Mouse (Mus musculus) C2C12 (cell line): ENCODE results near the gene Ncbp3.

Source experiments
- CEBPB ChIP-seq: IDR thresholded peaks from one replicate; pipeline ENCODE4 v1.6.1; 2011; ENCODE audit warnings: low read depth, mild to moderate bottlenecking, control low read depth, moderate library complexity
- CTCF ChIP-seq: IDR thresholded peaks from one replicate; pipeline ENCODE4 v1.5.1; 2011; ENCODE audit not compliant: control insufficient read depth, insufficient read depth, insufficient read length
- FOSL1 ChIP-seq: IDR thresholded peaks from one replicate; pipeline ENCODE4 v1.8.0; 2011; ENCODE audit warnings: mild to moderate bottlenecking, low read length; ENCODE audit not compliant: poor library complexity, insufficient read depth, severe bottlenecking
- MAX ChIP-seq: IDR thresholded peaks from one replicate; pipeline ENCODE4 v1.6.1; 2011; ENCODE audit warnings: mild to moderate bottlenecking, control low read depth
- MYOD1 ChIP-seq: IDR thresholded peaks from one replicate; pipeline ENCODE4 v1.6.1; 2011; ENCODE audit warnings: low read depth; ENCODE audit not compliant: control insufficient read depth, insufficient read length
- MYOG ChIP-seq: IDR thresholded peaks from one replicate; pipeline ENCODE4 v1.6.1; 2011; ENCODE audit not compliant: control insufficient read depth, insufficient read length; ENCODE audit errors: extremely low read depth
- USF1 ChIP-seq: IDR thresholded peaks from one replicate; pipeline ENCODE4 v1.6.1; 2011; ENCODE audit warnings: low read depth, mild to moderate bottlenecking, control low read depth, moderate library complexity

DNA sequence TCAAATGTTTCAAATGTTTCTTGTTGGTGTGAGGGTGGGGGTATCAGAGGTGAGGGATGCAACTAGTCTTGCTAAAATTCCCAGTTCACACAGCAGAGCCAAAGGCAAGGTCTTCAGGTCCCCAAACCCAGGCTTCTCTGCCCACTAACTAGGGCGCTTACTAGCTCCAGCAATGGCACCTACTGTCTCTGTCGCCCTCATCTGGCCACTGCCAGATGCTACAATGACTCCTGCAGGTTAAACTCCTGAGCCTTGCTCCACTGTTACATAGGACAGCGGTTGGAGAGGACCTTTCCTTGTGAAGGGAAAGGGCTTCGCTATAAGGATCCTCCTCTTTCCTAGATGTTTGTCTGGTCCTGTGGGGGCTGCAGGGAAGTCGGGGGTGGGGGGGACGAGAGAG is 46.6 kb upstream of the Ncbp3 start:
- TF ChIP-seq CTCF (peak; percentile 91), MYOD1 (no peak), FOSL1 (no peak), MYOG (no peak), USF1 (no peak), MAX (no peak), CEBPB (no peak)
